Mouse (Mus musculus) liver, embryonic 13.5 days (tissue): ENCODE results near the gene Ppp1r12b. TPM values are rescaled to one million over a fixed set of nuclear protein-coding genes. Genes with fewer than 3 reads are reported as not detected.

Experiments used
- ATAC-seq: fragments of 200-750 bp; cut with Nextera tagmentation; 2 replicates; pipeline ENCODE4 v1.8.0; 2017; ENCODE audit warnings: low read depth, mild to moderate bottlenecking, moderate number of reproducible peaks, moderate library complexity
- DNase-seq: peaks from one replicate; pipeline ENCODE4 v3.0.0; 2022
- H3K27ac ChIP-seq: fragments of 300-500 bp; sonication (generic); 2 replicates; pipeline ENCODE4 v1.5.1; 2015; ENCODE audit warnings: moderate library complexity, mild to moderate bottlenecking, inconsistent platforms
- H3K27me3 ChIP-seq: fragments of 300-500 bp; sonication (generic); 2 replicates; pipeline ENCODE4 v1.6.1; 2015; ENCODE audit warnings: mild to moderate bottlenecking, inconsistent platforms
- H3K36me3 ChIP-seq: fragments of 300-500 bp; sonication (generic); 2 replicates; pipeline ENCODE4 v1.6.1; 2015; ENCODE audit warnings: mild to moderate bottlenecking, inconsistent platforms
- H3K4me1 ChIP-seq: fragments of 300-500 bp; sonication (generic); replicated peaks from 2 replicates; pipeline ENCODE4 v1.6.1; 2015; ENCODE audit warnings: inconsistent platforms
- H3K4me2 ChIP-seq: fragments of 300-500 bp; sonication (generic); 2 replicates; pipeline ENCODE4 v1.6.1; 2015; ENCODE audit warnings: inconsistent platforms, mild to moderate bottlenecking, moderate library complexity
- H3K4me3 ChIP-seq: fragments of 300-500 bp; sonication (generic); replicated peaks from 2 replicates; pipeline ENCODE4 v1.5.1; 2015; ENCODE audit warnings: mild to moderate bottlenecking, inconsistent platforms
- H3K9ac ChIP-seq: fragments of 300-500 bp; sonication (generic); 2 replicates; pipeline ENCODE4 v1.6.1; 2015; ENCODE audit warnings: mild to moderate bottlenecking, inconsistent platforms
- H3K9me3 ChIP-seq: fragments of 300-500 bp; sonication (generic); replicated peaks from 2 replicates; pipeline ENCODE4 v1.6.1; 2016; ENCODE audit warnings: inconsistent platforms
- WGBS: fragments of 180-500 bp; shearing (Covaris S2); methylation state at CpG from one replicate; pipeline ENCODE4 v1.1.7; 2015; ENCODE audit not compliant: insufficient replicate concordance; 5-methylcytosine and 5-hydroxymethylcytosine counted together
- polyA plus RNA-seq: library from polyadenylated mRNA; unstranded; fragments of >200 nt; fragmentation: Nextera tagmentation; extraction: Ambion mirVana; gene quantifications from 2 replicates; pipeline ENCODE4 v1.2.1, GENCODE M21; 2015

Ppp1r12b gene
- polyA plus RNA-seq, 1 experiment from 2014 or later: 2.2 TPM

DNA sequence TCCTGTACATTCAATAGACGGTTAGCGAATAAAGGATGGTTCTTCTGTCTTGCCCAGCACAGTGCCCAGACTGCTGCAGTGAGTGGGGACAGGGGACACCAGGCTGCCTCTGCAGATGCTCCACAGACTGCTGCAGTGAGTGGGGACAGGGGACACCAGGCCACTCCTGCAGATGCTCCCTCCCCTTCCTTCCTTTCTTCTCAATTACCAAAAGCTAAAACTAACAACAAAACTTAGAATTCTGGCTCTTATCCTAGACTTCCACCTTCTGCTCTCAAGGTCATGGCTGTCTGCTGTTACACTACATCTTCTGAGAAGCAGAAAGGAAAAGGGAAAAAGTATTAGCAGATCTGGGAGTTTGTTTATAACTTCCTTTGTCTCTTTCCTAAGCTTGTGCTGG lies 181.5 kb downstream of the Ppp1r12b start:
- no peak for DNase-seq
- WGBS: 86% methylated on average over 2 of the region's 2 CpGs
- H3K4me2 ChIP-seq: no peak overlapping the region

DNA sequence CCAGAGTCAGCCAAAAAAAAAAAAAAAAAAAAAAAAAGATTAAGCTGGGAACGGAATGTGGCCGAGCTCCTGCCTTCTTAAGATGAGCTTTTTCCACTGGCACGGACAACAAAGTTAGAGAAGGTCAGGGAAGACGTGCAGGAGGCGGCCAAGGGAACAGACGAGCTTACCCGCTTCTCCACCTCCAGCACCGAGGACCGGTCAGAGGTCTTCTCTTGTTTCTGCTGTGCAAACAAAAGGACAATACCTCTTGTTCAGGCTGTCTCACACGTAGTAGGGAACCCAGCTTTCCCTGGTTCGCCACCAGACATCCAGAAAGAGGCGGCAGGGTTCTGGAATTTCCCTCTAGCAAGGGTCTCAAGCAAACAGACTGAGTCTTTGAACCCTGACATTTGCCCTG lies 182.5 kb downstream of the Ppp1r12b start:
- Histone ChIP-seq H3K4me2 (no peak overlapping the region), H3K27me3 (no peaks in the 10 kb centered on the region), H3K36me3 (peaks cover 11% of the 10 kb centered on the region; the same call in 1 of the 2 replicates), H3K9ac (no peak overlapping the region), H3K4me1 (peaks cover 25% of the 10 kb centered on the region), H3K4me3 (no peak overlapping the region), H3K27ac (no peak overlapping the region), H3K9me3 (no peaks in the 10 kb centered on the region)
- DNase-seq (no peak), ATAC-seq (no peak)
- WGBS: 77% methylated on average over 12 of the region's 12 CpGs

More for the DNA sequence above, 181.5 kb downstream of the Ppp1r12b start:
- H3K9ac ChIP-seq: no peak overlapping the region
- H3K27ac ChIP-seq: no peak overlapping the region; the same call in 1 of the 2 replicates
- ATAC-seq: no peak
- no peak overlapping the region for H3K4me3 ChIP-seq
- peaks cover 8% of the 10 kb centered on the region; the same call in 1 of the 2 replicates for H3K36me3 ChIP-seq
- peaks cover 26% of the 10 kb centered on the region for H3K4me1 ChIP-seq
- no peaks in the 10 kb centered on the region for H3K9me3 ChIP-seq
- H3K27me3 ChIP-seq: no peaks in the 10 kb centered on the region

DNA sequence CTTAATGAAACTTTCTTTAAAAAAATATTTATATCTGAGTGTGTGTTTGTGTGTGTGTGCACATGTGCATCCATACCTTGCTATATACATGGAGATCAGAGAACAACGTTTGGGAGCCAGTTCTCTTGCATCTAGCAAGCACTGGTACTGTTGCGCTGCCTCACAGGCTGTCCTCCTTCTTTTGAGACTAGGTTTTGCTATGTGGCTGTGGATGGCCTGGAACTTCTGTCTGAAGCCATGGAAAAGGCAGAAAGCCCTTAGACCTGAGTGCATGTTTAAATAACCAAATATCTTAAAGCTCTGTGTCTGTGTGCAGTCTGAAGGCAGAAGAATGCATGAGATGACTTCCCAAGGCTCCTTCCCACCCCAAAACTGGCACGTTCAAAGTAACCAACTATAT lies 182.9 kb downstream of the Ppp1r12b start:
- DNase-seq (no peak), ATAC-seq (no peak)
- 72% methylated on average over 3 of the region's 3 CpGs for WGBS
- Histone ChIP-seq H3K9me3 (no peaks in the 10 kb centered on the region), H3K4me3 (no peak overlapping the region), H3K4me1 (peaks cover 21% of the 10 kb centered on the region), H3K36me3 (peaks cover 11% of the 10 kb centered on the region; the same call in 1 of the 2 replicates), H3K4me2 (no peak overlapping the region), H3K9ac (no peak overlapping the region), H3K27me3 (no peaks in the 10 kb centered on the region), H3K27ac (no peak overlapping the region)

DNA sequence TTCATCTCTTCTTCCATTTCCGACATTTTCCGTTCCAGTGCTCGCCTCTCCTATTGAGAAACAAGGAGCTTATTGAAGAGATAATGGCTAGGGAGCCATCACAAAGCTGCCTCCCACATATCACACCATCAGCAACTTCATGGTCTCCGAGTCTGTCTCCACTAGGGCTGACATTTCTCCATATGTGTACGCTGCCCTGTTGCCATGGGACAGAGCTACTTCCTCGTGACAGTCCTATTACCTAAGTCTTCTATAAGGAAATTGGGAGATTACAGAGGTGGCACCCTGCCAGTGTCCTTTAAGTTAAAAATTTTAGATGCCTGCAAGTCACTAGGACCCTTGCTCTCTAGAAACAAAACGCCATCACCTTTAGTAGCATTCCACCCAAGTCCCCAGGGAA lies 183.7 kb downstream of the Ppp1r12b start:
- no peaks in the 10 kb centered on the region for H3K9me3 ChIP-seq
- no peak overlapping the region for H3K4me3 ChIP-seq
- no peaks in the 10 kb centered on the region for H3K27me3 ChIP-seq
- no peak overlapping the region for H3K9ac ChIP-seq
- WGBS: 78% methylated on average over 7 of the region's 7 CpGs
- ATAC-seq: no peak
- peaks cover 21% of the 10 kb centered on the region for H3K4me1 ChIP-seq
- no peak for DNase-seq
- no peak overlapping the region for H3K27ac ChIP-seq
- H3K4me2 ChIP-seq: no peak overlapping the region
- H3K36me3 ChIP-seq: peaks cover 11% of the 10 kb centered on the region; the same call in 1 of the 2 replicates

DNA sequence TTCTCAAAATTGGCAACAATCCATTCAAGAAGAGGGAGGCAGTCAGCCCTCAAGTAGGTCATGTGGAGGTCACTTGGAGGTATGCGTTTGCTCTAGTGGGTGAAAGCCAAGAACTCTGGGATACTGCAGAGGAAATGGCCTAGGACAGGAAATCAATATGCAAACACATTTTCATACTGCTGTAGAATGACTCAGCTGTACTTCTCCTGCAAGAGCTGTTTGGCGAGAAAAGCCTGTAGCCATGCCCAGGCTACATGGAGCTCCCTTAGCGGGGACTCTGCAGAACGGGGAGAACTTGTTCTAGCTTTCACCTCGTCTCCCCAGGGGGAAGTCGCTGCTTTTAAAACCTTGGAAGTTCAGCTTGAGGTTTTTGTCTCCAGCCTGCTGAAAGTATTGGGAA lies 184.4 kb downstream of the Ppp1r12b start:
- no peak for DNase-seq

DNA sequence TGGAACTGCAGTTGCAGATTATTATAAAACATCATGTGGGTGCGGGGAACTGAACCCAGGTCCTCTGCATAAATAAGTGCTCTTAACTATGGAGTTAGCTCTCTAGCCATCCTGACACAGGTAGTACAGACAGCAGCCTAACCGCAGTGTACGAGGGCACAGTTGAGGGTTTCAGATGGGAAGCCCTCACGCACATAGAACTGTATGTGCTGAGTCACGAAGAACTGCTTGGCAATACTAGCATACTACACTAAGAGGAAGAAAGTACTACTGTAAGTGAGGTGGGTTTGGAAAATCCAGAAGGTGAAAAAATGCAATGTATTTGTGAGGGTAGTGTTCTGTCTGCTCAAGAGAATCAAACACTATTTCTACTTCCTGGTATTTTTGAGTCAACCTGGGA lies 185.4 kb downstream of the Ppp1r12b start:
- H3K9ac ChIP-seq: no peak overlapping the region
- no peak overlapping the region for H3K27ac ChIP-seq
- no peak overlapping the region for H3K4me2 ChIP-seq
- peaks cover 21% of the 10 kb centered on the region for H3K4me1 ChIP-seq
- peaks cover 10% of the 10 kb centered on the region; the same call in 1 of the 2 replicates for H3K36me3 ChIP-seq
- ATAC-seq (no peak), DNase-seq (no peak)
- WGBS: 82% methylated on average over 5 of the region's 5 CpGs
- H3K4me3 ChIP-seq: no peak overlapping the region
- H3K9me3 ChIP-seq: no peaks in the 10 kb centered on the region
- H3K27me3 ChIP-seq: no peaks in the 10 kb centered on the region

More for the DNA sequence above, 184.4 kb downstream of the Ppp1r12b start:
- H3K4me2 ChIP-seq: no peak overlapping the region
- peaks cover 10% of the 10 kb centered on the region; the same call in 1 of the 2 replicates for H3K36me3 ChIP-seq
- 65% methylated on average over 6 of the region's 6 CpGs for WGBS
- H3K27me3 ChIP-seq: no peaks in the 10 kb centered on the region
- peaks cover 21% of the 10 kb centered on the region for H3K4me1 ChIP-seq
- peak overlapping the region; percentile 4; the same call in 1 of the 2 replicates for H3K27ac ChIP-seq
- ATAC-seq: no peak
- H3K4me3 ChIP-seq: no peak overlapping the region
- no peaks in the 10 kb centered on the region for H3K9me3 ChIP-seq
- no peak overlapping the region for H3K9ac ChIP-seq

DNA sequence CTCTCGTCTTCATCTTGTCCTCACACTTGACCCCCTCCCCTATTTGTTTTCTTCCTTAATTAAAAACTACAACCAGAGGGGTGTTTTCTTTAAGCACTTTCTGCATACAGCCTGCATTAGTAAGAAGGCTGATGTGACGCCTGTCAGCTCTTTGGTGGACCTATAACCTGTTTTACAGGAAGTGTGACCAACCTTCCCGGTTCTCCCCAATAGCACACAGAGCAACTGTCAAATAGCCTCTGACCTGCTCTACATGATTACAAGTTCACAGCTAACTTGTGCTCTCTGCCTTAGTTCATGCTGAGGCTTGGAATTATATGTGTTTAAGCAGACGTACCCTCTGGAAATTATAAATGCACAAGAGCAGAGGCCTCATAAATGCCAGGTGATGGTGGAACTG lies 189.3 kb downstream of the Ppp1r12b start:
- no peak for ATAC-seq

DNA sequence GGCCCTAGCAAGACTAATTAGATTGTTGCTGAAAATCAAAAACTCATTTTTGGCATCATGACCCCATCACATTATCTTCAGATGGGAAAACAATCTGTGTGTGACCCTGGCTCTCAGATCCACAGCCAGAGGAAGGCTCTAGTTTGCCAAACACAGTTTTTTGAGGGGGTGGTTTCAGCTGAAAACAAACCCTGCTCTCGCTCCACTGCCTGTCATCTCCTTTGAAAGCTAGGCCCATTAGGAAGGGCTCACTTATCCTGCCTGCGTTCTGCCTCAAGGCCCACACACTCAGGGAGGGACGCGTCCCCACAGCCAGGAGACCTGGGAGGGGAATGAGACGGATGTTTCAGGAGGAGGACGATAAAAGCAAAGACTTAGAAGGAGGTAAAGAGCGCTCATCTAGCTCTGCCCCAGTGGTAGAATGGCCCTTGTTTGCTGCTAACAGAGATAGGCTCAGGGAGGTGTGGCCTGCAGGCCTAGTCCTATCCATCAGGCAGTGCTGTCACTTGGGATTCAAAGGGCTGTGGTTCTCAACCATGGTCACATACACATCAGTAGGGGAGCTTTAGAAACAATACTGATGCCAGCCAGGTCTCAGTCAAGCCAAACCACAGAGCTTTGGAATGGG lies 190.8 kb downstream of the Ppp1r12b start:
- DNase-seq (no peak), ATAC-seq (no peak)
- Histone ChIP-seq H3K27me3 (no peaks in the 10 kb centered on the region), H3K27ac (0 out of 2 replicates have a peak overlapping the region, but pooled peaks have one; percentile 13), H3K9ac (no peak overlapping the region), H3K4me1 (peaks cover 18% of the 10 kb centered on the region), H3K36me3 (peaks cover 6% of the 10 kb centered on the region; the same call in 1 of the 2 replicates), H3K9me3 (no peaks in the 10 kb centered on the region), H3K4me2 (no peak overlapping the region), H3K4me3 (no peak overlapping the region)
- WGBS: 77% methylated on average over 7 of the region's 7 CpGs

More for the DNA sequence above, 189.3 kb downstream of the Ppp1r12b start:
- Histone ChIP-seq H3K4me1 (peaks cover 18% of the 10 kb centered on the region), H3K27me3 (no peaks in the 10 kb centered on the region), H3K9me3 (no peaks in the 10 kb centered on the region), H3K36me3 (peaks cover 6% of the 10 kb centered on the region; the same call in 1 of the 2 replicates), H3K27ac (no peak overlapping the region), H3K4me2 (no peak overlapping the region), H3K4me3 (no peak overlapping the region), H3K9ac (no peak overlapping the region)
- DNase-seq: no peak
- WGBS: 75% methylated on average over 4 of the region's 4 CpGs

DNA sequence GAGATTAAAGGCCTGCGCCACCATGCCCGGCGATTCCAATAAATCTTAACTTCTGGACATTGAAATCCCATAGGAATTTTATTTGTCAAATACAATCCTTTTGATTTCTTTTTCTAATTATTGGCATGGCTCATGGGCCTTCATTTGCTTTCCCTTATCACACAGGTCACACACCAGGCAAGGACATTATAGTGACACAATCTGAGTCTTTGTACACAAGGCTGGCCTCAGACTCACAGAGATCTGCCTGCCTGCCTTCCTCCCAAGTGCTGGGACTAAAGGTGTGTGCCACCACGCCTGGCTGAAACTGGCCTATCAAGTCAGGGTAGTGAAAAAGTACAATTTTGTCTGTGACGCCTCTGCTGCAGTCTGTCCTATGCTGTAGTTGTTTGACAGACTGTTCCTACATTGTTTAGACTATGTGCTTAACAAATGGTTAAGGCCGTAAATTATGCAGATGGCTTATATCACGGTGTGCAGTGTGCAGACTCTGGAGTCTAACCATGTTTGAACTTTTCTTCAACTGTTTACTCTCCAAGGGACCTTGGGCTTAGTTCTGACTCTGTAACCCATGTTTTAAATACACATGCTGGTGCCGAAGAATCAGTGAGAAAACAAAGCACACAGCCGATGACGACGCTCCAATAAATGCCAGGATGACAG lies 191.8 kb downstream of the Ppp1r12b start:
- no peaks in the 10 kb centered on the region for H3K27me3 ChIP-seq
- H3K4me1 ChIP-seq: peaks cover 18% of the 10 kb centered on the region
- no peak overlapping the region for H3K27ac ChIP-seq
- H3K36me3 ChIP-seq: peaks cover 6% of the 10 kb centered on the region; the same call in 1 of the 2 replicates
- H3K9me3 ChIP-seq: no peaks in the 10 kb centered on the region
- 76% methylated on average over 11 of the region's 11 CpGs for WGBS
- no peak overlapping the region for H3K4me3 ChIP-seq
- ATAC-seq (no peak), DNase-seq (no peak)
- H3K9ac ChIP-seq: no peak overlapping the region
- H3K4me2 ChIP-seq: no peak overlapping the region

DNA sequence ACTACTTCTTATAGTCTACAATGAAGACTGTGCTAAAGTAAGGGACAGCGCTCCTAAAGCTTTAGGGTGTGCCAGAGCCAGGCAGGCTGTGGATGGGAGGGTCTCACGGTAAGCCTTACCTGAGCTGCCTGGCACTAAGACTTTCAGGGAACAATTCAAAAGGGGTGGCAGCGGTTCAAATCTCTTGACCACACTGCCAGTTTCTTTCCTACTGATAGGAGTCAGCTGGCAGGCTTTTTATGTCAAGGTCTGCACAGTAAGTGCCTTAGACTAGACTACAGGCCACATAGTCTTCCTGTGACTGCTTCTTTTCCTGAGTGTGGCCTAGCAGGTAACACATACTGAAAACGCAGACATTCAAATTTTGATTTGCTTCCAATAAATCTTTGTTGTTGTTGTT lies 192.5 kb downstream of the Ppp1r12b start:
- Histone ChIP-seq H3K27ac (no peak overlapping the region), H3K9ac (no peak overlapping the region), H3K4me3 (no peak overlapping the region), H3K9me3 (no peaks in the 10 kb centered on the region), H3K27me3 (no peaks in the 10 kb centered on the region), H3K36me3 (peaks cover 3% of the 10 kb centered on the region; the same call in 1 of the 2 replicates), H3K4me2 (no peak overlapping the region), H3K4me1 (peaks cover 18% of the 10 kb centered on the region)
- no peak for ATAC-seq
- WGBS: 74% methylated on average over 4 of the region's 4 CpGs
- DNase-seq: no peak

DNA sequence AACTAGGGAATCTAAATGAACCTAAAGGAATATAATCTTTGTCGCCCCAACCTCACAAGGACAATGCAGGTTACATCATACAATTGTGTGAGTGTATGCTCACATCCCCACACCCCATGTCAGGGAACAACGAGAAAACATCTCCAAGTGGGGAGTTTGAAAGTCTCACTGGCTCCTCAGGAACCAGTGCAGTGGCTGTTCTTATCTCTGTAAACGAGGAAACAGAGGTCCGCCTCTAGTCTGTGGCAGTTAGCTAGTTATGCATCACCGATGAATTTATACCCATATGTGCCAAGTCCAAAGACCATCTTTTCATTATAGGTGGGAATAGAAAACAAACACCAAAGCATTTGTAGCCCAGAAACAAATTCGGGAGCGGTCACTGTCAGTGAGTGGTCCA lies 194.2 kb downstream of the Ppp1r12b start:
- Histone ChIP-seq H3K9ac (no peak overlapping the region), H3K27ac (no peak overlapping the region), H3K4me3 (no peak overlapping the region), H3K27me3 (no peaks in the 10 kb centered on the region), H3K9me3 (no peaks in the 10 kb centered on the region), H3K4me2 (no peak overlapping the region), H3K4me1 (peaks cover 18% of the 10 kb centered on the region), H3K36me3 (no peaks in the 10 kb centered on the region)
- DNase-seq (no peak), ATAC-seq (no peak)
- 43% methylated on average over 7 of the region's 7 CpGs for WGBS
